ENCODE assay signal across 8 mouse cellular contexts in genomic region chr2:174675642-174676041, GRCm38 (mm10). TPM values are rescaled to one million over a fixed set of nuclear protein-coding genes. Genes with fewer than 3 reads are reported as not detected.
DNase-seq lines count a peak whose midpoint lies in the region; ATAC-seq lines count a peak whose summit lies in the region.

No protein-coding gene starts in this region.

- no peaks in the 10 kb centered on the region for H3K36me3 ChIP-seq in hindbrain, embryonic 14.5 days (replicated peaks; ENCODE audit: control insufficient read depth, insufficient read depth)
- H3K36me3 ChIP-seq in hindbrain, embryonic 16.5 days (ENCODE audit: control insufficient read depth, insufficient read depth, low read length) = no peaks in the 10 kb centered on the region

- H3K9ac ChIP-seq in hindbrain, embryonic 14.5 days = no peak overlapping the region
- H3K9ac ChIP-seq in hindbrain, embryonic 16.5 days (ENCODE audit: low read depth, low read length) = no peak overlapping the region

- WGBS in hindbrain, embryonic 14.5 days = 14% methylated on average over 9 of the region's 9 CpGs
- WGBS in hindbrain, embryonic 16.5 days = 17% methylated on average over 9 of the region's 9 CpGs

- H3K4me2 ChIP-seq in hindbrain, embryonic 14.5 days (replicated peaks) = no peak overlapping the region
- H3K4me2 ChIP-seq in hindbrain, embryonic 16.5 days (ENCODE audit: low read length) = no peak overlapping the region

- peak; percentile 79 for DNase-seq in hindbrain, embryonic 14.5 days (ENCODE audit: low spot score)
- peak; percentile 75 to 87 for DNase-seq in heart, postnatal 14 days
- peak; percentile 70 to 90 for DNase-seq in layer of hippocampus, postnatal 25 days (ENCODE audit: extremely low spot score in 1 of 2, low spot score in 1 of 2)
- DNase-seq in mesoderm, embryonic 11.5 days (ENCODE audit: low read depth, low spot score) = peak; percentile 90
- DNase-seq in spleen, adult 12 weeks (ENCODE audit: low spot score) = peak; percentile 46

- H3K27me3 ChIP-seq in hindbrain, embryonic 14.5 days (ENCODE audit: control insufficient read depth, insufficient read depth, low read length) = peaks cover 12% of the 10 kb centered on the region; the same call in 1 of the 2 replicates
- no peaks in the 10 kb centered on the region for H3K27me3 ChIP-seq in hindbrain, embryonic 16.5 days (replicated peaks; ENCODE audit: control insufficient read depth, insufficient read depth, low read length)

- H3K9me3 ChIP-seq in hindbrain, embryonic 14.5 days (ENCODE audit: control insufficient read depth, low read length) = no peaks in the 10 kb centered on the region
- H3K9me3 ChIP-seq in hindbrain, embryonic 16.5 days (ENCODE audit: control insufficient read depth, low read length) = no peaks in the 10 kb centered on the region

- intact Hi-C loops in heart, postnatal 14 days (cut with DNase I) = loop anchor here (1.0 to 10.0 kb wide), 4 partner anchors 179 to 1091 kb away; no protein-coding TSS in a partner anchor

- peaks cover 9% of the 10 kb centered on the region for H3K4me1 ChIP-seq in hindbrain, embryonic 14.5 days (replicated peaks; ENCODE audit: control insufficient read depth, insufficient read depth, low read length)
- peaks cover 18% of the 10 kb centered on the region for H3K4me1 ChIP-seq in hindbrain, embryonic 16.5 days (ENCODE audit: control insufficient read depth, insufficient read depth, low read depth, low read length)
- peaks cover 10% of the 10 kb centered on the region for H3K4me1 ChIP-seq in brown adipose tissue, adult 24 weeks (ENCODE audit: control insufficient read depth, insufficient read depth, insufficient read length, low read length)

- H3K27ac ChIP-seq in hindbrain, embryonic 14.5 days = no peak overlapping the region
- H3K27ac ChIP-seq in hindbrain, embryonic 16.5 days (ENCODE audit: low read depth, low read length) = no peak overlapping the region
- 0 out of 2 replicates have a peak overlapping the region, but pooled peaks have one; percentile 29 for H3K27ac ChIP-seq in brown adipose tissue, adult 24 weeks (replicated peaks; ENCODE audit: low read depth, low read length)

- H3K4me3 ChIP-seq in hindbrain, embryonic 14.5 days (replicated peaks; ENCODE audit: low read length) = no peak overlapping the region
- H3K4me3 ChIP-seq in hindbrain, embryonic 16.5 days (ENCODE audit: low read length) = no peak overlapping the region
- no peak overlapping the region for H3K4me3 ChIP-seq in brown adipose tissue, adult 24 weeks (ENCODE audit: insufficient read depth, low read depth, low read length)

- ATAC-seq in hindbrain, embryonic 14.5 days (ENCODE audit: low FRiP score) = no peak
- ATAC-seq in hindbrain, embryonic 16.5 days = no peak
- peak; percentile 60; the same call in 1 of the 2 replicates for ATAC-seq in erythroid progenitor cell, adult 5-6 weeks (replicated peaks; ENCODE audit: low FRiP score, poor library complexity, severe bottlenecking)

RNA-seq across cellular contexts. Expression of gene Zfp831, which starts 32.3 kb away (rescaled TPM):
- not detected in 2 replicates for polyA plus RNA-seq in hindbrain, embryonic 14.5 days (2014; fragmentation: Nextera tagmentation; extraction: Ambion mirVana)
- polyA plus RNA-seq in hindbrain, embryonic 16.5 days (2015; fragmentation: Nextera tagmentation; extraction: Ambion mirVana) = not detected in 2 replicates
- not detected in 2 replicates for polyA plus RNA-seq in brown adipose tissue, adult 24 weeks (2012; ENCODE audit: insufficient read depth, insufficient read length, missing spikeins)
- 0.84 and 1.4 TPM in 2 replicates for total RNA-seq in erythroid progenitor cell, adult 5-6 weeks (2015; ENCODE audit: low replicate concordance)
- 1.0 and 1.2 TPM in 2 replicates for total RNA-seq in erythroid progenitor cell, adult 5-6 weeks (2017; ENCODE audit: low replicate concordance)
- under 1 TPM; 0.07 to 0.12 TPM for total RNA-seq in heart, postnatal 14 days (2021)
- total RNA-seq in layer of hippocampus, postnatal 25 days (2021) = 10 to 100 TPM; 18.8 to 20.0 TPM

Comparison
In these comparisons a context has a peak if more than half of its experiments do, and no peak if none do; other contexts are left out.
1. RNA of gene Zfp831, which starts 32.3 kb away (total RNA-seq): 18.8 to 20.0 TPM in layer of hippocampus, postnatal 25 days; 0.84 to 1.4 TPM in erythroid progenitor cell, adult 5-6 weeks and 0.07 to 0.12 TPM in heart, postnatal 14 days; every median in the first group is over 4 times any median in the second.
2. Peak in every context shown above with its lines, with median percentiles within 50 percentile points of each other: DNase-seq.